Mouse (Mus musculus): ENCODE results near the gene Dnase2a.

Dnase2a gene

DNA sequence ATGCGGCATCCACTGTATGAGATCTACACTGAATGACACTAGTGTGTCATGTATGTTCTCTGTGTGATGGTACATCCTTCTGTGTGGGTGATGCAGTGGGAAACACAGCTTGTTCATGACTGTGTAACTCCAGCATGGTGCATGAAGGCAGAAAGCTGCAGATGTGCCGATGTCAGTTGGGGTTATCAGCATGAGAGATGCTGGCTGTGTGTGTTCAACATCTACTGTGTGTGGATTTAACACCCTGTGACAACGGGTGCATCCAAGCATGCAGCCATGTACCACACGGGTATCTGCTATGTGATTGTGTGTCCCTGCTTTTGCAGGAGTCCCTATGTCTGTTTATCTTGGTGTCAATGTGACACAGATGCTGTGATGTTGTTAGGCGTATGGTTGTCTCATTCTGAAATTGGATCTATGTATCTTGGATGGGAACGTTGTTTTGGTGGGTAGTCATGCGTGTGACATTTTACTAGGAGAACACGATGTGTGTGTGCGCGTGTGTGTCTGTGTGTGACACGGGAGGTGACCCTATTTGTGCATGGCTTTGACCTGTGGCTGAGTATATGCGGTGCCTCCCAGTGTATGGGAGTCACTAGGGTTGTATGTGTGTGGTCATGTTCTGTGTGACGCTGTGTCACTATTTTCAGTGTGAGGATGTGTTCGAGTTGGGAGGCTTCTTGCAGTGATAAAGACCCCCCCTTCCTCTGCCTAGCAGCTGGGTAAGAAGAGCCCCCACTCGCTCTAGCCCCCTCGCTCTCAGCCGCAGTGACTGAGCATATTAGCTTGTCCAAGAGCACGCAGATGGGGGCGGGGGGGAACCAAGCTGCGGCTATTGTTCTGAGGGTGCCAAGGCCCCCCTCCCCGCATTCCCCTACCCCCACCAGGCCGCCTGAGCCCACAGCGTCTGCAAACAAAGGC lies 27.9 kb downstream of the Dnase2a start:
- in situ Hi-C loops (cut with MboI, MseI): no loop called here

DNA sequence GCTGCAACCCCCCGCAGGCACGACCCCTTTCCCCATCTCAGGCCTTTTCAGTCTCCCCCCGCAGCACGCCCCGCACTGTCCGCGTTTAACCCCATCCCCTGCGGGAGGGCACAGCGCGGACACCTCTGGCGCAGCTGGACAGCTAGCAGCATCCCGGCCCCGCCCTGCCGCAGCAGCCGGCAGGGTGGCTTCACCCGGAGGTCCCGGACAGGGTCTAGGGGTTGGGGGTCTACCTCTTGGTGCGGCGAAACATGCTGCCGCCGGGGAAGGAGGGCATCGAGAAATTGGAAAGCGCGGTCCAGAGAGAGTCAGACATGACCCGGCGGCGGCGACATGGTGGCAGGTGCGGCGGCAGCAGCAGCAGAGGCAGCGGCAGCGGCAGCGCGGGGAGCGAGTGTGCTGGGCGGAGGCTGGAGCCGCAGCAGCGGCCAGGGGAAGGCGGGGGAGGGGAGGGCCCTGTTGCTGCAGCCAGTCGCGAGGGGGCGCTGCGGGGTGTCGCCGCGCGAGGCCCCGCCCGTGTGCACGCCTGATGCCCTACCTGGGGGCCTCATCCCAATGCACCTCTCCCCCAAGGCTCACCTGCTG lies 28.7 kb downstream of the Dnase2a start, which contains the start of gene Mast1:
Mast1 (minus strand) TSS at position 398 of the 585 bp plus-strand sequence.
- in situ Hi-C loops (cut with MboI, MseI): no loop called here

DNA sequence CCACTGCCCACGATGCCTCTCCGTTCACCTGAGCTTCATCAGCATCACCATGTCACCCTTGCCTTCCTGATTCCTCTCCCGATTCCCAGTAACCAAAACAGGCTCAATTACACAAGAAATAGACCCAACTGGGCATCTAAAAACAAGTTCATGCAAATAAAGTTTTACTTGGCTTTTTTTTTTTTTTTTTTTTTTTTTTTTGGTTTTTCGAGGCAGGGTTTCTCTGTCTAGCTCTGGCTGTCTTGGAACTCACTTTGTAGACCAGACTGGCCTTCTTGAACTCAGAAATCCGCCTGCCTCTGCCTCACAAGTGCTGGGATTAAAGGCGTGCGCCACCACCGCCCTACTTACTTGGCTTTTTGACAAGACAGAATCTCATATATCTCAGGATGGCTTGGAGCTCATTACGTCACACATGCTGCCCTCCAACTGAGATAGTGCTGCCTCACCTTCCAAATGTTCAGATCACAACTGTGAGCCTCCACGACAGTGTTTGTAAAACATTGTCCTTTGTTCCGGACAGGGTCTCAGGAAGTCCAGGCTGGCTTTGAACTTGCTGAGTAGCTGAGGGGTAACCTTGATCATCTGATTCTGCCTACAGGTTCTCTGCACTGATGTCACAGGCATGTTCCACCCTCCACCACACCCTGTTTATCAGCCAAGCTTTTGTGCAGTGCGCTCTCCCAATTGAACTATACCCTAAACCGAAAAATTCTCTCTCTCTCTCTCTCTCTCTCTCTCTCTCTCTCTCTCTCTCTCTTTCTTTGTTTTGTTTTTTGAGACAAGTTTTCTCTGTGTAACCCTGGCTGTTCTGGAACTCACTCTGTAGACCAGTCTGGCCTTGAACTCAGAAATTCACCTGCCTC lies 29.5 kb downstream of the Dnase2a start:
- in situ Hi-C loops (cut with MboI, MseI): no loop called here

DNA sequence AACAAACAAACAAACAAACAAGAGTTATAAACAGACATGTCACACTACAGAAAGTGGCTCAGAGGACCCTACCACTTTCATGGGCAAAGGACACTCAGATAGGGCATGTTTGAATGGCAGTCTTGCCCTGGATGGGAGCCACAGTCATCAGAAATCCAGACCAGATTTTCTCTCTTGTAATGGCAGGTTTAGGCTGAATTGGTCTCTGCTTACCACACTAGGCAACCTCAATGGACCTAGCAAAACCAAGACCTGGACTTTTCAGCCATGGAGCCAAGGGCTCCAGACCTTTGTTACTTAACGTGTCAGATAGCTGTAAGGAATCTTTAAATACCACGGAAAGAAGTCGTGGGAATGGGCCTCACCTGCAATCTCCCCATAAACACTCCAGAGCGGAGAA lies 35.3 kb downstream of the Dnase2a start:
- in situ Hi-C loops (cut with MboI, MseI): no loop called here

DNA sequence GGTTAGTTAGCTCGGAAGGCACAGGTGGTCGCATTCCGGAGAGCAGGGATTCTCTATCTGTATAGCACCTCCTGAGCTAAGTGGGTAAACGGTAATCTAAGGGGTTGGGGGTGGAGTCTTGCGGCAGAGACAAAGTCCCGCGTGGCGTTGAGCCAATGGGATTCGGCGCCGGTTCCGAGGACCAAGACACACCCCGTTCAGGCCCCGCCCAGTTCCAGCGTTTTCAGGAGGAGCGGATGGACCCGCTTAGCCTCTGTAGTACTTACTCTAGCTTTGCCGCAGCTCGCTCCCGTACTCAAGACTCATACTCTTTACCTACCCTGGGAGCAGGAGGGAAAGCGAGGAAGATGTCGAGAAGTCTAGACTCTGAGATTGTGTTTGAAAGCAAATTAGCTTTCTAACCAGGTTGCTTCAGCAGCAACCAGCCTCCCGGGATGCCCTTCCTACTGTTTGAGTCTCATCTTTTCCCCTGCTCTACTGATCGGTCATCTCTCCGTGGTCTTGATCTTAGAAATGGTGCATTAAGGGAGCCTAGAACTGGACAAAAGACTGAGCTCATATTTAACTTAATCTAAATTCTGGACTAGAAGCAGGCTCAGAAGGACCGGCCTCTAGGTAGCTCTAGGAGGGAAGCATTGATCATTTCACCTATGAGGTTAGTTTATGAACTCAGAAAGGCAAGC lies 36.3 kb downstream of the Dnase2a start:
- in situ Hi-C loops (cut with MboI, MseI): no loop called here

DNA sequence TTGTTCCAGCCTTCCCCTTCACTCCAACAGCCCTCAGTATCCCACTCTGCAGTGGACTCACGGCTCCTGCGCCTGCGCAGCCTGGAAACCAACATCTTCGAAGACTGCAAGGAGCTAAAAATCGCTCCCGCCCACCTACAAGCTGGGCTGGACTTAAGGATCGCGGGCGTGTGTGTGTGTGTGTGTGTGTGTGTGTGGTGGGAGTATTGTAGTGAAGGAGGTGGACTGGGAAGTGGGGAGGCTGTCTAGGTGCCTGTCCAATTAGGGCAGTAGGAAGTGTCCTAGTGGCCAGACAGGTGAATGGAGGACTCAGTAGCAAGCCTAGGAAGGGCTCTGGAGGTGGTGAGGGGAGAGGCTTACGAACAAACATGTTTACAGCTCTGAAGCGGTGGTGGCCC lies 36.9 kb downstream of the Dnase2a start:
- in situ Hi-C loops (cut with MboI, MseI): no loop called here

DNA sequence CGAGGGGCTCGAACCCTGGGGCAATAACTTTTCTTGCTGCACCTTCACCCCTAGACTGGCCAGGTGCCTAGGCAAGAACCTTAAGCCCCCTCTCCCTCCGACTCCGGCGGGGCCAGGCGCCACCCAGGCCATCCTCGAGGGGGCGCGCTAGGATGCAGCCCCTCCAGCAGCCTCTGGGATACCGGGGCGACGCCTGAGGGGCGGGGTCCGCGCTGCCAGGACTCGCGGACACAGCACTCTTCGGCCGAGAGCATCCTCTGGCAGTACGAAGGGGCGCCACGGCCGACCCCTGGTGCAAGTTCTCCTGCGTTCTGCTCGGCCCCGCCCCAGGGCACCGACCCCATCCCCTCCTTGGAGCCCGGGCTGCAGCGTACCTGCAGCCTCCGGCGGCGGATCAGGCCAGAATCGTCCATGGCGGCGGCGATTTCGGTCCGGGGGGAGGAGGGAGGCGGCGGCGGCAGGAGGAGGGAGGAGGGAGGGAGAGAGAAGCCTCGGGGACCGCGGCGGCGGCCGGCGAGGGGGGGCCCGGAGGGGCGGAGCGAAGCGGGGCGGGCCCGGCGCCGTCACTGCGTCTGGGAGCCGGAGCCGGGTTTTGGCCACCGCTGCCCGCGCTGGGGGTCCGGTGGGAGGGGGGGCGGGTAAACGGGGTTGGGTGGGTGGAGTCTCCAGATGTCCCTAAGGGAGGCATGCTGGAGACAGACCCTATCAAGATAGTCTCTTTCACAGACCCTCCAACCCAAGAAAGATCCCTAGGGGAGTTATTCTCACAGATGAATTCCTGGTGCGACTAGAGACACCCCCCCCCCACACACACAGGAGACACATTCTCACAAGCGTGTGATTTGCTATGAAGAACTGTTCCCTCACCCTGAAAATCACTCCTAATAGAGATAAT lies 37.5 kb downstream of the Dnase2a start:
- in situ Hi-C loops (cut with MboI, MseI): no loop called here

DNA sequence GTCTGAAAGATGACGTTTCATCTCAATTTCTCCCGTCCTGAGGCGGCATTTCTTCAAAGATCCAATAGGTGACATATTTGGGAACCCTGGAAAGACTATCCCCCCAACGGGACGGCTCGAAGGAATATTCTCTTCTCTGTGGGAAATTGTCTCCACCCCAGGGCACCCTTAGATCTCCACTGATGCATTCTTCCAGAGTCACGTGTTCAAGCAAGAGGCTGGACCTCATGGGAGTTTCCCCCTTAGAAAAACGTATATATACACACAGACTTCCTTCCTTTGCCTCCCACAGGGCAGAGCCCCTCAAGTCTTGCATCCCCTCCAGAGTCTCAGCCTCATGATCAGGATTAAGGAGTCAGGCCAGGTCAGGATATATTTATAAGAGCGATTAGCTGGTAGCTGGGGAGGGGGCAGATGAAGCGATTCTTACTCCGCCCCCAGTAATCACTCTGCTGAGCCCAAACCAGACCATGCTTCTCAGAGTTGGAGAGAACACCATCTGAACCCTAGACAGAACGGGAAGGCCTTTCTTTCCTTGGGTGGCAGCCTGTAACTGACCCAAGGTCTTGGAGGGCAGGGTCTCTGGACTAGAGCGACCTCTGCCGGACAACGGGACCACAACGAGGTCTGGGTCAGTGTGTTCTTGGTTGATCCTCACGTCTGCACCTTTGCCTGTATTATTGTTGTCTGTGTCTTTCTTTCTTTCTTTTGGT lies 38.3 kb downstream of the Dnase2a start, which contains the start of gene Rtbdn:
Rtbdn (plus strand) TSS at position 464 of the 713 bp plus-strand sequence.
- in situ Hi-C loops (cut with MboI, MseI): no loop called here

DNA sequence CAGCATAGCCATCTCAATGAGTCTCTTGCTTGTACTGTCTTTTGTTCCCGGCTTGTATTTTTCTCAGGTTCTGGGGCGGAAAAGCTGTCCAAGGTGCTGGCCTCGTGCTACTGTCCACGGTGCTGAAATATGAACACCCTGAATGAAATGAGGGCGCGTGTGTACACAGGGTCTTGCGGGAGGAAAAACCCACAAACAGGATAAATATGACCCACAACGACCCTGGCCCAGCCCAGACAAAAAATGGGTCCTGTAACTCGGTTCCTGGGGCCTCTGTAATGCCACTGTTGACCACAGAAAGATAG lies 38.8 kb downstream of the Dnase2a start:
- in situ Hi-C loops (cut with MboI, MseI): no loop called here

DNA sequence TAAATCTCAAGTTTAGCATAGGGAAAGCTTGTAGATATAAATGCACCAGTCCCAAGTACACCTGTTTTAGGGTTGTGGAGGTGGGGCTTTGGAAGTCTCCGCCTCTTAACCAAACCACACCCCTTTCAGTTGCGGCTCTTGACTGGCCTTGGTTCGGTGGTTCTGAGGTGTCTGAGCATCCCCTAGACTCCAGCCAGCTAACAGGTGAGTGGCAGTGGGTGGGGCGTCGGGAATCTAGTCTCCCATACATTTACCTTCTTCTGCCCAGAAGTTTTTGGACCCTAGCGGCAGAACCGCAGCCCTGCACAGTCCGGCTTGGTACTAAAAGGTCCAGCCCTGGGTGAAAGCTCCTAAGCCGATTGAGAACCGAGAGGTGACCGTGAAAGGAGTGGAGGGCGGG lies 41.4 kb downstream of the Dnase2a start:
- in situ Hi-C loops (cut with MboI, MseI): loop anchor here (10.0 kb wide), 1 partner anchor 55 kb away; no protein-coding TSS in a partner anchor

DNA sequence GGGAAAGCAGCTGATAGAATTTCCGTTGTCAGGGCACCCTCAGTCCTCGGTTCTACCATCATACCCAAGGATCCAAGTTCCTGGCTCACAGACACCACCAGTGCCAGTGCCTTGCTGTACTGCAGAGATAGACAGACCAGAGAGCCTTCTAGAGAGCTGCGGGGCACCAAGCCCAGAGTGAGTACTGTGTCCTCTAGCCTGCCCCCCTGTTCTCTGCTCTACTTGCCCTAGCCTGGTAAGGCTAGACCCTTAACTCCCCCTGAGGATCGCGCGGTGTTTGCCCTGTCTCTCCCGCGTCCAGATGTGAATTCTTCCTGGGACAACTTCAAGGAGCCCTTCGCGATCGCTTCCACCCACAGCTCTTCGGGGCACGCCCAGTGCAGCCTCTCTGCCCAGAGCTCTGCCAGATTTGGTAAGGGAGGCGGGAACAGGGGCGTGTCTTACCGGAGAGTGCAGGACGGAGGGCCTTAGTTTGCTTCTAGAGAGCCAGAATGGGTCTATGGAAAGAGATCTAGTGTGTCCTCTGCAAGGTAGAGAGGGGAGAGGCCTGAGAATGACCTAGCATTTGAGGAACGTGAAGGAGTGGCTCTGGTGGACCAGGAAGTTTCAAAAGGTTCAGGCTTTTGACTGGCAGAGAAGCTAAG lies 44.4 kb downstream of the Dnase2a start:
- in situ Hi-C loops (cut with MboI, MseI): loop anchor here (10.0 kb wide), 1 partner anchor 52 kb away; no protein-coding TSS in a partner anchor

DNA sequence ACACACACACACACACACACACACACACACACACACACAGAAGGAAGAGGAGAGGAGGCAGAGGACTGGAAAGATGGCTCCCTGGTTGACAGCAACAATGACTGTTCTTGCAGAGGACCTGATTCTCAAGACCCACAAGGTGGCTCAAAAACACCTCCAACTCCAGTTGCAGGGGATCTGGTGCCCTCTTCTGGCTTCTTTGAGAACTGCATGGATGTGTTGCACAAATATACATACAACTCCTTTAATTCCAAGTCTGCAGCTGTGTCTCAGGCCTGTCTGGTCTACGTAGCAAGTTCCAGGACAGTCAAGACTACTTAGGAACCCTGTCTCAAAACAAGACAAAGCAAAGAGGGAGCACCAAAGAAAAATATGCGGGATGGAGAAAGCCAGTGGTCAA lies 48.4 kb downstream of the Dnase2a start:
- in situ Hi-C loops (cut with MboI, MseI): loop anchor here (10.0 kb wide), 1 partner anchor 48 kb away; no protein-coding TSS in a partner anchor

DNA sequence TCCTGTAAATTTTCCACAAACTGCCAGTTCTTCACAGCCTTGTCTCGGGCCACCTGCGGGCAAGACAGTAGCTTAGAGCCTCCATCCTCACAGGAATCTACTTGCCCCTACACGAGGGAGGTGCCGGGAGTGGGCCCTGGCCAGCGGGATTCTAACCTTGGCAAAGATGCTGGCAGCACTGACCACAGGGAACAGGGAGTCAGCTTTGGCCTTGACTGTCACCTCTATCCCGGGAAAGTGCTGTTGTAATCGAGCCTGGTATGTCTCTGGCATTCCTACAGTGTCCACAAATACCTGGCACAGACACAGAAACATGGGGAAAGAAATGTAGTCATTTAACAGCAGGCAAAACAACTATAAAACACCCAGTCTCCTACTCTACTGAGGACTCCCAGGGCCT lies 51.5 kb downstream of the Dnase2a start:
- in situ Hi-C loops (cut with MboI, MseI): loop anchor here (10.0 kb wide), 1 partner anchor 45 kb away; no protein-coding TSS in a partner anchor

DNA sequence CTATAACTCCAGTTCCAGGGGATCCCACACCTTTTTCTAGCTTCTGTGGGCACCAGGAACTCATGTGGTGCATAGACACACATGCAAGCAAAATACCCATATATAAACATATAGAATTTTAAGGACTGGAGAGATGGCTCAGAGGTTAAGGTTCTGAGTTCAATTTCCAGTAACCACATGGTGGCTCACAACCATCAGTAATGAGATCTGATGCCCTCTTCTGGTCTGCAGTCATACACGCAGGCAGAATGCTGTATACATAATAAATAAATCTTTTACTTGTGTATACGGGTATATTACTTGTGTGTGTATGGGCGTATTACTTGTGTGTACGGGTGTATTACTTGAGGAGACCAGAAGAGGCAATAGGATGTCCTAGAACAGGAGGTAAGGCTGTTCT lies 55.6 kb downstream of the Dnase2a start:
- in situ Hi-C loops (cut with MboI, MseI): no loop called here

DNA sequence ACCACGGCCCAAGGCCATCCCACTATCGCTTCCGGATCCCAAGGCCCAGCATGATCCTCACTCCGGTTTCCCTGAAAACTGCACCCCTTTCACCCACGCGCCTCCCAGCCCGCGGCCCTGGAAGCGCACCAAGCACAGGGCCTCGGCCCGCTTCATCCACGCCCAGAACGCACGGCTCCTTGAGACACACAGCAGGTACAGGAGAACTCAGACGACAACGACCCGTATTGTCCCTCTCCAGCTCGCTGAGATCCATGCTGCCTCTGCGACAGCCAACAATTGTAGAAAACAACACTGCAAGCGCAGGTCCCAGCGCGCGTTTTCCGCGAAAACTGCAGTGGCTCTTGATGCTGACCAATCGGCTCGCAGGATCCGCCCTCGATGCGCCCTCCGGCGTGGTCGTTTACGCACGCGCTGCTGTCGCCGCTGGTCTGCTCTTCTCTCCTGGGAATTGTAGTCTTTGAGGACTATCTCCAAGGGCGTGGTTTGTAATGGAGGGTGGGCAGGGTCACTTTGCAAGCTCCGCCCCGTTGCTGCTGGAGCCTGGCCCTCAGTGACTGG lies 57.5 kb downstream of the Dnase2a start:
- in situ Hi-C loops (cut with MboI, MseI): no loop called here

DNA sequence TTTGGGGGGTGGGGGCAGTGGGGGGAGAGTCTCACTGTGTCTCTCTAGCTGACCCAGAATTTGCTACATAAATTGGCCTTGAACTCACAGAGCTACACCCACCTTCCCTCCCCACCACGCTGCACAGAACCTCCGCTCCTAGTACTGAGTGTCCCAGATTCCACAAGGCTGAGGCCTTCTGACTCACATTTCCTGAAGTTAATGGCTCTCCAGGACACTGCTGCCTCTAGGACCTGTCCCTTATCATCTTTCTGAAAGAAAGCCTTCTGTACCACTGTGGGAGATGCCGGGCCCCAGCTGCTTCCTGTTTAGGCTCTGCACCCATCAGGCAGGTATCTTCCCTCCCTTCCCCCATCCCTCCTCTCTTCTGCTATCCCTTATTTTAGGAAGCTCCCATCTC lies 58.2 kb downstream of the Dnase2a start:
- in situ Hi-C loops (cut with MboI, MseI): no loop called here

DNA sequence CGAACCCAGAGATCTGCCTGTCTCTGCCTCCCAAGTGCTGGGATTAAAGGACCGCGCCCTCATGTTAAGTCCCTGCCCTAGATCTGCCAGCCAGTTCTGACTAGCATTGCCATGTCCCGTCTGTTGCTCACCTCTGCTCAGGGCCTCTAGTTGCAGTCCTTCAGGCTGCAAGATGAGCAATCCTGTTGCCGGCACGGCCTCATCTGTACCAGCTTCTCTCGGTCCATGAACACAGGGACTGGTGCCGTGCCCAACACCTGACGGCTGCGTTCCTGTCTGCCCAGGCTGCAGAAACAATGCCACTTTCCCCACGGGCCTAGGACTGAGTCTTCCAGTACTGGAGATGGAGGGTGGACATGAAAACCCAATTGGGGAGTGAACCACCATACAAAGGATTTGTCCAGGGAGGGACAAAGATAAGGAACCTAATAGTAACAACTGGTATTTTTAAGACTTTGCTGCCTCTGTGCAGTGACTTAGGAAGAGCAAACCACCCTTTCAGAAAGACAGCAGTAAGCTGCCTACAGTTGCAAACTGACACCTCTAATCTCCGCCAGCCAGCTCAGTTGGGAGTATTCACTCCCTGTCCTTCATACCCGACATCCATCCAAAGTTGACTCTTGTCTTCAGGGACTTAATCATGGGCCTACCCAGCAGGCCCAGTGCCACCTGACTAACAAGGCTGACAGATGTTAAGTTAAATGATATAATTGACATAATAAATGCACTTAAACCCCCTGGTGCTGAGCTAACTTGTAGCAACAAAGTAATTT lies 59.4 kb downstream of the Dnase2a start:
- in situ Hi-C loops (cut with MboI, MseI): no loop called here

DNA sequence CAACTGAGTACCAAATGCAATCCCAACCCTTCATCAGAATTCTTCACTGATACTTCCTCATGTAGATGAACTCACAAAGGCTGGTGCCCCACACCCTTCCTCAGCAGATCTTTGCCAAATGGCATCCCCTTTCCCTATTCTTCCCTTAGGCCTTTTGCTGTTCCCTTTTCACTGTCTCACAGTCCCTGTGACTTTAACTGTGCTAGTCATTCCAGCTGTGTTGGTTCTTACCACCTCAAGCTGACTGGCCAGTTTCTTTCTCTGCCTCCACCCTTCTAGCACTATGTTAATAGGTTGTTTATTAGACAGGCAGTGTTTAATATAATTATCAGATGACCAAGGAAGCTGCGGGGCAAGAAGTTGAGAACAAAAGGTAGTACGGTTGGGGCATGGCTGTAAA lies 60.3 kb downstream of the Dnase2a start:
- in situ Hi-C loops (cut with MboI, MseI): no loop called here

Measured in T-helper 1 cell (primary cell).